Mouse (Mus musculus) thymus, adult 2 months (tissue): ENCODE data around the gene Bdkrb1. TPM values are rescaled to one million over a fixed set of nuclear protein-coding genes. Genes with fewer than 3 reads are reported as not detected.
A peak's percentile ranks its signal among the peaks of the same experiment; 100 is the strongest.

Source experiments
- DNase-seq: peaks from one replicate; pipeline ENCODE4 v3.0.0; 2021
- H3K27ac ChIP-seq: fragments of 200-500 bp; 2 replicates; pipeline ENCODE4 v1.5.1; 2012; ENCODE audit warnings: low read length, control low read depth; ENCODE audit not compliant: control insufficient read depth, insufficient read depth
- H3K27me3 ChIP-seq: fragments of 200-500 bp; 2 replicates; pipeline ENCODE4 v1.6.1; 2012; ENCODE audit warnings: mild to moderate bottlenecking, low read length, moderate library complexity, mixed read lengths; ENCODE audit not compliant: control insufficient read depth, insufficient read depth
- H3K36me3 ChIP-seq: fragments of 200-500 bp; 2 replicates; pipeline ENCODE4 v1.6.1; 2012; ENCODE audit warnings: mild to moderate bottlenecking, low read length, moderate library complexity; ENCODE audit not compliant: control insufficient read depth, insufficient read depth
- H3K4me1 ChIP-seq: fragments of 200-500 bp; replicated peaks from 2 replicates; pipeline ENCODE4 v1.6.1; 2012; ENCODE audit warnings: low read length; ENCODE audit not compliant: control insufficient read depth, insufficient read depth
- H3K4me3 ChIP-seq: fragments of 200-500 bp; 2 replicates; pipeline ENCODE4 v1.5.1; 2012; ENCODE audit warnings: mild to moderate bottlenecking, low read length, control low read depth, moderate library complexity; ENCODE audit not compliant: control insufficient read depth, insufficient read depth
- CTCF ChIP-seq: fragments of 200-500 bp; IDR thresholded peaks from 2 replicates; pipeline ENCODE4 v1.5.1; 2012; ENCODE audit warnings: mild to moderate bottlenecking, control low read depth, low read length, moderate library complexity, borderline replicate concordance; ENCODE audit not compliant: control insufficient read depth, poor library complexity, insufficient read depth; ENCODE audit errors: extremely low read depth
- POLR2A ChIP-seq: fragments of 200-500 bp; IDR thresholded peaks from 2 replicates; pipeline ENCODE4 v1.6.1; 2012; ENCODE audit warnings: mild to moderate bottlenecking, low read length, control low read depth, moderate library complexity; ENCODE audit not compliant: control insufficient read depth, poor library complexity, insufficient read depth; ENCODE audit errors: extremely low read depth
- WGBS: fragments of 180-500 bp; shearing (Covaris S2); methylation state at CpG from one replicate; pipeline ENCODE4 v1.1.7; 2018; 5-methylcytosine and 5-hydroxymethylcytosine counted together
- polyA plus RNA-seq: library from polyadenylated mRNA; depleted of rRNA; stranded (reverse); fragments of >200 nt; gene quantifications from 2 replicates; pipeline ENCODE4 v1.2.3, GENCODE M21; 2012

Gene Bdkrb1
- polyA plus RNA-seq, 1 experiment: 2.3 TPM

DNA sequence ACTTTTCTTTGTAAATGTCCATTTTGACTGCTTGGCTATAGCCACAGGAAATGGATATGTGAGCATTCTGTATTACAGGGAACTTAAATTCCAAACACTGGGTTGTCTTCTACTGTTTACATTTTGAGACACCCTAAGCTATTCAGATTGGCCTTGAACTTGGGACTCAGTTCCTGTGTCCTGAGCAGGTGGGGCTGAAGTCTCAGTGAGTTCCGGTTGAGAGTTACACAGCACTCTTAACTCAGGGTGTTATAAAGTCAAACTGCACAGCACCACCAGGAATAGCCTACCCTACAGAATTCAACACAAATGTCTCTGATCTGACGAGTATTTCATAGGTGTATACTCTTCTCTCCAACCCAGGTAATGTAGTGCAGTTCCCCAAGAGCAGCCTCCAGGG lies 8.2 kb downstream of the Bdkrb1 start:
- H3K4me3 ChIP-seq: no peak overlapping the region
- no peak for DNase-seq
- no peaks in the 10 kb centered on the region for H3K4me1 ChIP-seq
- no peak overlapping the region for H3K27ac ChIP-seq
- H3K36me3 ChIP-seq: peaks cover 8% of the 10 kb centered on the region; the same call in 1 of the 2 replicates
- TF ChIP-seq CTCF (no peak), POLR2A (no peak)
- no peaks in the 10 kb centered on the region for H3K27me3 ChIP-seq
- 97% methylated on average over 2 of the region's 2 CpGs for WGBS

DNA sequence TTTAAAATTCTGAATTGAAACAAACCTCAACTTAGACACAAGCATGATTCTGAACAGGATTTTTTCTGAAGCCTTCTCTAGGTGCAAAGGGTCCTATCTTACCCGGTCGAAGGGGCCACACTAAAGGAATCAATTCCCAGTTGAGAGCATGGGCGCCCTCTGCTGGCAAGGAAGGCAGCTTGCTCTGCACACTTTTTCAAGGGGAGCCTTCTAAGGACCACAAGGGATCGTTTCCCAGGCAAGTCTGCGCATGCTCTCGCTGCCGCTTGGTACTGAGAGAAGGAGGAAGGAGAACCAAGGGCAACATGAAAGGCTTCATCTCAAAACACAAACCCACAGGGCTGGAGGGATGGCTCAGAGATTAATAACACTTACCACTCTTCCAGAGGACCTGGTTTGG lies 8.9 kb downstream of the Bdkrb1 start:
- Histone ChIP-seq H3K36me3 (peaks cover 8% of the 10 kb centered on the region; the same call in 1 of the 2 replicates), H3K27me3 (no peaks in the 10 kb centered on the region), H3K4me1 (no peaks in the 10 kb centered on the region), H3K27ac (no peak overlapping the region), H3K4me3 (no peak overlapping the region)
- peak; percentile 36 for DNase-seq
- TF ChIP-seq POLR2A (no peak), CTCF (peak; percentile 71; the same call in 1 of the 2 replicates)
- WGBS: 39% methylated on average over 7 of the region's 7 CpGs

DNA sequence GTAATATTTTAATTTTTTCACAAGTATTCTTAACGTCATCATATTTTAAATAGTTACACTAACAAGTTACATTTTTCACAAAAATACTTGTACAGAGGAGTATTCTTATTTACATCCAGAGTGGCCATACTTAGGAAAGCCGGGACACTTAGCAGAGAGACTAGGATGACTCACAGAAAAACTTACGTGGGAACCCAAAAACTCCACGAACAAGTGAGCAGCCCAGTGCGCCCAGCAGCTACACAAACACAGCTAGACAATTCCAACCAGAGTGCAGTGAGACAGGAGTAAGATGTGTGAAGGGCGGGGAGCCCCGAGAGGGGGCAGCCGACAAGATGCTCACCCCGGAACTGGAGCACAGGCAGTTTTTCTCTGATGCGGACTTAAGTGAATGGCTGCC lies 10.7 kb downstream of the Bdkrb1 start:
- Histone ChIP-seq H3K36me3 (peaks cover 22% of the 10 kb centered on the region), H3K4me1 (no peaks in the 10 kb centered on the region), H3K27me3 (no peaks in the 10 kb centered on the region), H3K4me3 (no peak overlapping the region), H3K27ac (no peak overlapping the region)
- no peak for TF ChIP-seq CTCF
- TF ChIP-seq POLR2A: no peak
- DNase-seq: no peak
- 97% methylated on average over 10 of the region's 10 CpGs for WGBS

DNA sequence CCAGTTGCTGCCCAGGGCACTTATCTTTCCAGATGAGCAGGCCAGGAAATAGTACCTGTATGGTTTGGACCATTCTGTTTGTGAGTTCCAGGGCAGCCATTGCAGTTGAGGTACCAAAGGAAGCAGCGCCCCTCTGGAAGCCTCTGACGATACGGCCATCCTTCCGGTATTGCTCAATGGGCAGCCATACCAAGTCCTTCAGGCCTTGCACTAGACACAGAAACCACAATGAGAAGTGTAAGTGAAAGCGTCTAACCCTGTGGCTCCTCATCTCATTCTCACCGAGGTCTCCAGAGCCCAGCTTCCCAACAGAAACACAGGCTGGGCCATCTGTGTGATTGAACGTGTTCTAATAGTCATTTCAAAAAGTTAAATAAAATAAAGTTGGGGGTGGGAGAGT lies 19.2 kb downstream of the Bdkrb1 start:
- no peaks in the 10 kb centered on the region for H3K27me3 ChIP-seq
- 95% methylated on average over 7 of the region's 7 CpGs for WGBS
- H3K27ac ChIP-seq: no peak overlapping the region
- DNase-seq: no peak
- H3K4me1 ChIP-seq: no peaks in the 10 kb centered on the region
- H3K36me3 ChIP-seq: peaks cover 57% of the 10 kb centered on the region
- no peak for TF ChIP-seq POLR2A
- TF ChIP-seq CTCF: no peak
- H3K4me3 ChIP-seq: no peak overlapping the region

DNA sequence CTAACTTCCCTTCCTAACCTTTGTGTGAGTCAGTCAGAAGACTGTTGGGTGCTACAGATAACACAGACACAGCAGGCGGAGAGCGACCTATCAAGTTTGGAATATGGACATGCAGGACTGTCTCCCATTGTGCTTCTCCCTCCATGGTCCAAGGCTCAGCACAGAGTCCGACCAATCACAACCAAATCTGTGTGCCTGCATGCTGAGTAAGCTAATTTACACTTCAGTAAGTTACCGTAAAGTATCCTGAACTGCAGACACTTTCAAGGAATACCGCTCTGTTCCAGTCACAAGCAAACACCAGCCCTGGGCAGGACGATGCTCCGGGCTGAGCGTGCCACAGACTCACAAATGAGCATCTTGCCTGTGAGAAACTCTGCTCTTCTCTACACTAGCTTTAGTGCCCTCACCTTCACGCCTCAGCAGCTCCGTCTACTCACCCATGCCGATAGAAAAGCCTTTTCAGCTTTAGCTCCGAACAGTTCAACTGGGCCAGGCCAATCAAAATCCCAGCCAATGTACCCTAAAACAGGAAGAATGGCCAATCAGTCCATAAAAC lies 20.2 kb downstream of the Bdkrb1 start:
- TF ChIP-seq POLR2A (no peak), CTCF (no peak)
- Histone ChIP-seq H3K4me3 (no peak overlapping the region), H3K27me3 (no peaks in the 10 kb centered on the region), H3K4me1 (no peaks in the 10 kb centered on the region), H3K27ac (no peak overlapping the region), H3K36me3 (peaks cover 47% of the 10 kb centered on the region)
- no peak for DNase-seq
- WGBS: 98% methylated on average over 12 of the region's 12 CpGs

DNA sequence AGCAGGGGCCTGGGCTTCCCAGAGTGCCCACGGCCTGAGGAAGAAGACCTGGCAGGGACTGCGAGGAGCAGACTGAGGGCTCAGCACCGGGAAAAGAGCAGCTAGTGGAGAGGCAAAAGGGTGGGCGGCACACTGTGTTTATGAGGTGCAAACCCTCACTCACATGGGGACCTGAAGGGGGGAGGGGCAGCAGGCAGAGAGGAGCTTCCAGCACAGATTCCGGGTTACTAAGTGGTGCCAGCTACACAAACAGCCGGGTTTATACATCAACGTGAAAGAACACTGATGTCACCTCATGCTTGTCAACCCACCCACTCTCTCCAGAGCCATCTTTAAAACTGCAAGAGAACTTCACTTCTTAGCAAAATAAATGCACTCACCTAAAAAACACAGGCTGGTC lies 22.9 kb downstream of the Bdkrb1 start:
- H3K27me3 ChIP-seq: no peaks in the 10 kb centered on the region
- no peak overlapping the region for H3K27ac ChIP-seq
- H3K4me1 ChIP-seq: no peaks in the 10 kb centered on the region
- DNase-seq: no peak
- peaks cover 41% of the 10 kb centered on the region for H3K36me3 ChIP-seq
- WGBS: 90% methylated on average over 7 of the region's 7 CpGs
- no peak overlapping the region for H3K4me3 ChIP-seq
- TF ChIP-seq CTCF (no peak), POLR2A (no peak)
